Mouse (Mus musculus) olfactory bulb, adult 2 months (tissue): ENCODE results near the gene Peg10.

Experiments
- CTCF ChIP-seq: fragments of 200-500 bp; IDR thresholded peaks from 2 replicates; pipeline ENCODE4 v1.5.1; 2012; ENCODE audit warnings: low read depth, mild to moderate bottlenecking, low read length, moderate library complexity; ENCODE audit not compliant: insufficient read depth
- POLR2A ChIP-seq: fragments of 200-500 bp; IDR thresholded peaks from 2 replicates; pipeline ENCODE4 v1.6.1; 2012; ENCODE audit warnings: mild to moderate bottlenecking, low read depth, low read length, moderate library complexity; ENCODE audit not compliant: insufficient read depth

DNA sequence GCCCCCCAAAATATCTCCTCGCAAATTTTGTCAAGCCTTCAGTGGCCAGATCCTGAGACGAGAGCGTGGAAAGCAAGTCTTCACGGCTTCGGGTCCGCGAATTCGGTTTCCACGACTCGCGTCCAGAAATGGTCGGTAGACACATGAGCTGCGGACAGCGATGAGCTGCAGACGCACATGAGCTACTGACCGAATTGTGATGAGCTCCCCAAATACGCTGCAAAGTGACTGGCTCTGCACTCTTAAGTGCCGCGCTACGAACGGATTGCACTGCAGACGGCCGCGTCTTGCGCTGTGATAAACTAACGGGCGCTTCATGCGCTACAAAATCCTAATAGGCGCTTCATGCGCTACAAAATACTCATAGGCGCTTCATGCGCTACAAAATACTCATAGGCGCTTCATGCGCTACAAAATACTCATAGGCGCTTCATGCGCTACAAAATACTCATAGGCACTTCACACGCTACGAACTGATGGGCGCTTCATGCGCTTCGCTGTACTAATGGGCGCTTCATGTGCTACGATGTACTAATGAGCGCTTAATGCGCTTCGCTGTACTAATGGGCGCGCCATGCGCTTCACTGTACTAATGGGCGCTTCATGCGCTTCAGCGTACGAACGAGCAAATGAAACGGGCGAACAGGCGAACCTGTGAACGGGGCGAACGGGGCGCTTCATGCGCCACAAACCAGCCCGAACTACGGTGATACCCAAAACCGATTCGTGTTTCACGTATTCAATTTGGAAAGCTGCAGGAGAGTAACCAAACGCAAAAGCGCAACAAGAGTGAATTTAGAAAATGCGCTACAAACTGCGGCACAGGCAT lies 785 bp downstream of the Peg10 start:
- TF ChIP-seq CTCF (no peak), POLR2A (no peak)
